1 mouse cellular context compared by ENCODE assay signal in the genomic region with DNA sequence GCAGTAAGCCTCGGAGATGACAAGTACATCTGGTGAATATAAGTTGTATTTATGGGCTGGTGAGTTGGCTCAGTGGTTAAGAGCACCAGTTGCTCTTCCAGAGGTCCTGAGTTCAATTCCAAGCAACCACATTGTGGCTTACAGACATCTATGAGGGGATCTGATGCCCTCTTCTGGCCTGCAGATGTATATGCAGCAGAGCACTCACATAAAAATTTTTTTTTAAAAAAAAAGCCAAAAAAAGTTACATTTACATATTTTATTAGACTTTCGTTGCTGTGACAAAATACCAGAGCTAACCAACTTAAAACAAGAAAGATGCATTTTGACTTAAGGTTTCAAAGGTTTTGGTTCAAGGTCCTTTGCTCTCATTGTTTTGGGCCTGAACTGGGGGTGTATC.
TF ChIP-seq lines count a peak whose summit lies in the region.

No protein-coding gene starts in this region.

TF ChIP-seq in CH12.LX, 34 proteins besides CTCF, POLR2A, EP300 and RAD21:
- TF ChIP-seq MYC (IDR thresholded peaks at IDR 0.05; ENCODE audit: low read depth, low read length) (no peak), ZNF384 (IDR thresholded peaks at IDR 0.05; ENCODE audit: low read depth, low read length) (peak; percentile 81), IRF4 (IDR thresholded peaks at IDR 0.05; ENCODE audit: low read depth, low read length) (no peak), SMC3 (IDR thresholded peaks at IDR 0.05; ENCODE audit: low read depth, low read length) (peak; percentile 58), ZMIZ1 (IDR thresholded peaks at IDR 0.05; ENCODE audit: low read depth, low read length) (no peak)
TF ChIP-seq in CH12.LX: peak in this region for 2.
